Mouse (Mus musculus): Measurements from ENCODE around the gene Gprc6a. TPM values are rescaled to one million over a fixed set of nuclear protein-coding genes. Genes with fewer than 3 reads are reported as not detected.

The Gprc6a gene
- polyA plus RNA-seq, 1 experiment = not detected

- Histone ChIP-seq H3K27me3 (ENCODE audit: control insufficient read depth, insufficient read depth, low read length) (no peaks in the 10 kb centered on the region), H3K27ac (ENCODE audit: insufficient read depth, low read length) (no peak overlapping the region), H3K4me1 (ENCODE audit: control insufficient read depth, insufficient read depth, low read length) (no peaks in the 10 kb centered on the region), H3K4me3 (replicated peaks; ENCODE audit: insufficient read depth, low read depth, low read length) (no peak overlapping the region)
- no peak for DNase-seq
- 69% methylated on average over 3 of the region's 3 CpGs for WGBS
- no peak for TF ChIP-seq CTCF (IDR thresholded peaks at IDR 0.05; ENCODE audit: borderline replicate concordance, insufficient read depth, low read depth, low read length)
Observed at GRCm38 (mm10) chr10:51649506-51650221, 18.4 kb upstream of the Gprc6a start.

- Histone ChIP-seq H3K4me3 (replicated peaks; ENCODE audit: insufficient read depth, low read depth, low read length) (no peak overlapping the region), H3K27me3 (ENCODE audit: control insufficient read depth, insufficient read depth, low read length) (no peaks in the 10 kb centered on the region), H3K4me1 (ENCODE audit: control insufficient read depth, insufficient read depth, low read length) (no peaks in the 10 kb centered on the region), H3K27ac (ENCODE audit: insufficient read depth, low read length) (no peak overlapping the region)
- WGBS = 89% methylated on average over 3 of the region's 3 CpGs
- no peak for DNase-seq
- TF ChIP-seq CTCF (IDR thresholded peaks at IDR 0.05; ENCODE audit: borderline replicate concordance, insufficient read depth, low read depth, low read length) (no peak), POLR2A (IDR thresholded peaks at IDR 0.05; ENCODE audit: borderline replicate concordance, insufficient read depth, low read length) (no peak)
Observed at GRCm38 (mm10) chr10:51621193-51621592, 10.1 kb downstream of the Gprc6a start.

- WGBS = 34% methylated on average over 7 of the region's 7 CpGs
- TF ChIP-seq POLR2A (IDR thresholded peaks at IDR 0.05; ENCODE audit: borderline replicate concordance, insufficient read depth, low read length) (no peak), CTCF (IDR thresholded peaks at IDR 0.05; ENCODE audit: borderline replicate concordance, insufficient read depth, low read depth, low read length) (no peak)
- no peaks in the 10 kb centered on the region for H3K27me3 ChIP-seq (ENCODE audit: control insufficient read depth, insufficient read depth, low read length)
- no peak for DNase-seq
- H3K4me3 ChIP-seq (replicated peaks; ENCODE audit: insufficient read depth, low read depth, low read length) = no peak overlapping the region
- no peaks in the 10 kb centered on the region for H3K4me1 ChIP-seq (ENCODE audit: control insufficient read depth, insufficient read depth, low read length)
- H3K27ac ChIP-seq (ENCODE audit: insufficient read depth, low read length) = no peak overlapping the region
Observed at GRCm38 (mm10) chr10:51620126-51620525, 11.1 kb downstream of the Gprc6a start.

- no peak overlapping the region for H3K4me3 ChIP-seq (replicated peaks; ENCODE audit: insufficient read depth, low read depth, low read length)
- no peaks in the 10 kb centered on the region for H3K4me1 ChIP-seq (ENCODE audit: control insufficient read depth, insufficient read depth, low read length)
- H3K27ac ChIP-seq (ENCODE audit: insufficient read depth, low read length) = no peak overlapping the region
- WGBS = 91% methylated on average over 2 of the region's 2 CpGs
- no peak for TF ChIP-seq POLR2A (IDR thresholded peaks at IDR 0.05; ENCODE audit: borderline replicate concordance, insufficient read depth, low read length)
- no peak for TF ChIP-seq CTCF (IDR thresholded peaks at IDR 0.05; ENCODE audit: borderline replicate concordance, insufficient read depth, low read depth, low read length)
- H3K27me3 ChIP-seq (ENCODE audit: control insufficient read depth, insufficient read depth, low read length) = no peaks in the 10 kb centered on the region
- DNase-seq = no peak
Observed at GRCm38 (mm10) chr10:51618538-51618937, 12.7 kb downstream of the Gprc6a start.

- WGBS = 76% methylated on average over 11 of the region's 11 CpGs
- TF ChIP-seq POLR2A (IDR thresholded peaks at IDR 0.05; ENCODE audit: borderline replicate concordance, insufficient read depth, low read length) = no peak
- TF ChIP-seq CTCF (IDR thresholded peaks at IDR 0.05; ENCODE audit: borderline replicate concordance, insufficient read depth, low read depth, low read length) = no peak
Observed at GRCm38 (mm10) chr10:51614826-51615590, 16.3 kb downstream of the Gprc6a start.

GRCm38 (mm10) chr10:51613421-51613820, 17.8 kb downstream of the Gprc6a start:
- DNase-seq = no peak
- WGBS = 79% methylated on average over 3 of the region's 3 CpGs
- H3K4me1 ChIP-seq (ENCODE audit: control insufficient read depth, insufficient read depth, low read length) = no peaks in the 10 kb centered on the region
- H3K27me3 ChIP-seq (ENCODE audit: control insufficient read depth, insufficient read depth, low read length) = no peaks in the 10 kb centered on the region
- no peak for TF ChIP-seq CTCF (IDR thresholded peaks at IDR 0.05; ENCODE audit: borderline replicate concordance, insufficient read depth, low read depth, low read length)
- no peak for TF ChIP-seq POLR2A (IDR thresholded peaks at IDR 0.05; ENCODE audit: borderline replicate concordance, insufficient read depth, low read length)
- H3K27ac ChIP-seq (ENCODE audit: insufficient read depth, low read length) = no peak overlapping the region
- no peak overlapping the region for H3K4me3 ChIP-seq (replicated peaks; ENCODE audit: insufficient read depth, low read depth, low read length)

More at GRCm38 (mm10) chr10:51614826-51615590, 16.3 kb downstream of the Gprc6a start:
- Histone ChIP-seq H3K4me1 (ENCODE audit: control insufficient read depth, insufficient read depth, low read length) (no peaks in the 10 kb centered on the region), H3K4me3 (replicated peaks; ENCODE audit: insufficient read depth, low read depth, low read length) (no peak overlapping the region), H3K27me3 (ENCODE audit: control insufficient read depth, insufficient read depth, low read length) (no peaks in the 10 kb centered on the region), H3K27ac (ENCODE audit: insufficient read depth, low read length) (no peak overlapping the region)
- DNase-seq = no peak

- WGBS = 83% methylated on average over 9 of the region's 9 CpGs
- H3K4me3 ChIP-seq (replicated peaks; ENCODE audit: insufficient read depth, low read depth, low read length) = no peak overlapping the region
- TF ChIP-seq CTCF (IDR thresholded peaks at IDR 0.05; ENCODE audit: borderline replicate concordance, insufficient read depth, low read depth, low read length) = no peak
- no peak for TF ChIP-seq POLR2A (IDR thresholded peaks at IDR 0.05; ENCODE audit: borderline replicate concordance, insufficient read depth, low read length)
- no peaks in the 10 kb centered on the region for H3K27me3 ChIP-seq (ENCODE audit: control insufficient read depth, insufficient read depth, low read length)
- no peak for DNase-seq
- H3K27ac ChIP-seq (ENCODE audit: insufficient read depth, low read length) = no peak overlapping the region
- H3K4me1 ChIP-seq (ENCODE audit: control insufficient read depth, insufficient read depth, low read length) = no peaks in the 10 kb centered on the region
Observed at GRCm38 (mm10) chr10:51611969-51612682, 19.1 kb downstream of the Gprc6a start.
